Mouse (Mus musculus) liver, embryonic 11.5 days (tissue): ENCODE results near the gene Trat1. TPM values are rescaled to one million over a fixed set of nuclear protein-coding genes. Genes with fewer than 3 reads are reported as not detected.

Experiments
- ATAC-seq: fragments of 200-750 bp; cut with Nextera tagmentation; replicated peaks from 2 replicates; pipeline ENCODE4 v1.8.0; 2017; ENCODE audit warnings: moderate number of reproducible peaks, mild to moderate bottlenecking, moderate TSS enrichment, moderate library complexity; ENCODE audit not compliant: low FRiP score
- DNase-seq: peaks from one replicate; pipeline ENCODE4 v3.0.0-alpha.2; 2017; ENCODE audit warnings: low spot score
- H3K27ac ChIP-seq: fragments of 300-500 bp; sonication (generic); 2 replicates; pipeline ENCODE4 v1.5.1; 2014; ENCODE audit warnings: mild to moderate bottlenecking, low read depth, low read length, control low read depth
- H3K27me3 ChIP-seq: fragments of 300-500 bp; sonication (generic); replicated peaks from 2 replicates; pipeline ENCODE4 v1.6.1; 2014; ENCODE audit warnings: low read length, mixed read lengths; ENCODE audit not compliant: control insufficient read depth, insufficient read depth
- H3K36me3 ChIP-seq: fragments of 300-500 bp; sonication (generic); 2 replicates; pipeline ENCODE4 v1.6.1; 2014; ENCODE audit warnings: mild to moderate bottlenecking, low read length, moderate library complexity, mixed read lengths; ENCODE audit not compliant: control insufficient read depth, insufficient read depth
- H3K4me1 ChIP-seq: fragments of 300-500 bp; sonication (generic); replicated peaks from 2 replicates; pipeline ENCODE4 v1.6.1; 2014; ENCODE audit warnings: low read length, mixed read lengths; ENCODE audit not compliant: control insufficient read depth, insufficient read depth
- H3K4me2 ChIP-seq: fragments of 300-500 bp; sonication (generic); 2 replicates; pipeline ENCODE4 v1.6.1; 2014; ENCODE audit warnings: mild to moderate bottlenecking, control low read depth, moderate library complexity
- H3K4me3 ChIP-seq: fragments of 300-500 bp; sonication (generic); 2 replicates; pipeline ENCODE4 v1.5.1; 2014; ENCODE audit warnings: low read depth, low read length, control low read depth
- H3K9ac ChIP-seq: fragments of 300-500 bp; sonication (generic); 2 replicates; pipeline ENCODE4 v1.6.1; 2014; ENCODE audit warnings: low read depth, low read length, control low read depth
- H3K9me3 ChIP-seq: fragments of 300-500 bp; sonication (generic); 2 replicates; pipeline ENCODE4 v1.6.1; 2016; ENCODE audit warnings: low read length, inconsistent platforms, mixed read lengths; ENCODE audit not compliant: control insufficient read depth
- WGBS: fragments of 180-500 bp; shearing (Covaris S2); extraction: QIAGEN DNeasy Blood & Tissue Kit; methylation state at CpG from one replicate; pipeline ENCODE4 v1.1.7; 2014; 5-methylcytosine and 5-hydroxymethylcytosine counted together
- polyA plus RNA-seq: library from polyadenylated mRNA; unstranded; fragments of >200 nt; fragmentation: Nextera tagmentation; extraction: Ambion mirVana; gene quantifications from 2 replicates; pipeline ENCODE4 v1.2.1, GENCODE M21; 2014

The Trat1 gene
- polyA plus RNA-seq, 1 experiment from 2014 or later: not detected

- WGBS: 78% methylated on average over 2 of the region's 2 CpGs
- H3K4me1 ChIP-seq: no peaks in the 10 kb centered on the region
Observed at GRCm38 (mm10) chr16:48745011-48745410, 26.8 kb downstream of the Trat1 start.

GRCm38 (mm10) chr16:48741549-48741948 is 30.3 kb downstream of the Trat1 start:
- no peaks in the 10 kb centered on the region for H3K27me3 ChIP-seq
- no peak overlapping the region for H3K4me3 ChIP-seq
- H3K4me1 ChIP-seq: no peaks in the 10 kb centered on the region
- no peak for DNase-seq
- H3K36me3 ChIP-seq: no peaks in the 10 kb centered on the region
- no peak overlapping the region for H3K4me2 ChIP-seq
- H3K9me3 ChIP-seq: no peaks in the 10 kb centered on the region
- no peak overlapping the region for H3K27ac ChIP-seq
- no peak overlapping the region for H3K9ac ChIP-seq
- WGBS: 56% methylated on average over 3 of the region's 3 CpGs
- no peak for ATAC-seq

More at GRCm38 (mm10) chr16:48745011-48745410, 26.8 kb downstream of the Trat1 start:
- Histone ChIP-seq H3K9me3 (no peaks in the 10 kb centered on the region), H3K4me2 (no peak overlapping the region), H3K4me3 (no peak overlapping the region), H3K27ac (no peak overlapping the region), H3K27me3 (no peaks in the 10 kb centered on the region), H3K36me3 (no peaks in the 10 kb centered on the region), H3K9ac (no peak overlapping the region)
- no peak for ATAC-seq
- no peak for DNase-seq

- Histone ChIP-seq H3K4me1 (no peaks in the 10 kb centered on the region), H3K36me3 (no peaks in the 10 kb centered on the region), H3K9me3 (no peaks in the 10 kb centered on the region), H3K9ac (no peak overlapping the region), H3K4me3 (no peak overlapping the region), H3K27me3 (no peaks in the 10 kb centered on the region), H3K4me2 (no peak overlapping the region), H3K27ac (no peak overlapping the region)
- WGBS: 82% methylated on average over 6 of the region's 6 CpGs
- no peak for ATAC-seq
- DNase-seq: no peak
Observed at GRCm38 (mm10) chr16:48739974-48740373, 31.8 kb downstream of the Trat1 start.

- no peaks in the 10 kb centered on the region for H3K9me3 ChIP-seq
- no peaks in the 10 kb centered on the region for H3K27me3 ChIP-seq
- whole genome bisulfite sequencing: 83% methylated on average over 2 of the region's 2 CpGs
- H3K4me2 ChIP-seq: no peak overlapping the region
- no peak overlapping the region for H3K9ac ChIP-seq
- ATAC-seq (no peak), DNase-seq (no peak)
- no peaks in the 10 kb centered on the region for H3K4me1 ChIP-seq
- H3K4me3 ChIP-seq: no peak overlapping the region
- H3K36me3 ChIP-seq: no peaks in the 10 kb centered on the region
- H3K27ac ChIP-seq: no peak overlapping the region
Observed at GRCm38 (mm10) chr16:48738429-48738828, 33.4 kb downstream of the Trat1 start.

- Histone ChIP-seq H3K27ac (no peak overlapping the region), H3K27me3 (no peaks in the 10 kb centered on the region), H3K4me3 (no peak overlapping the region), H3K9me3 (no peaks in the 10 kb centered on the region), H3K9ac (no peak overlapping the region), H3K4me2 (no peak overlapping the region), H3K36me3 (no peaks in the 10 kb centered on the region), H3K4me1 (no peaks in the 10 kb centered on the region)
- ATAC-seq: no peak
- 78% methylated on average over 3 of the region's 3 CpGs for WGBS
- DNase-seq: no peak
Observed at GRCm38 (mm10) chr16:48736890-48737289, 34.9 kb downstream of the Trat1 start.

GRCm38 (mm10) chr16:48720259-48720658 is 51.6 kb downstream of the Trat1 start:
- H3K9ac ChIP-seq: no peak overlapping the region

GRCm38 (mm10) chr16:48719679-48720078 is 52.1 kb downstream of the Trat1 start:
- Histone ChIP-seq H3K27me3 (no peaks in the 10 kb centered on the region), H3K9ac (no peak overlapping the region), H3K9me3 (no peaks in the 10 kb centered on the region), H3K27ac (no peak overlapping the region), H3K4me3 (no peak overlapping the region), H3K4me2 (no peak overlapping the region), H3K4me1 (no peaks in the 10 kb centered on the region), H3K36me3 (no peaks in the 10 kb centered on the region)
- WGBS: 62% methylated on average over 3 of the region's 3 CpGs
- no peak for ATAC-seq
- DNase-seq: no peak

More at GRCm38 (mm10) chr16:48720259-48720658, 51.6 kb downstream of the Trat1 start:
- Histone ChIP-seq H3K27ac (no peak overlapping the region), H3K36me3 (no peaks in the 10 kb centered on the region), H3K4me2 (no peak overlapping the region), H3K9me3 (no peaks in the 10 kb centered on the region), H3K27me3 (no peaks in the 10 kb centered on the region), H3K4me3 (no peak overlapping the region), H3K4me1 (no peaks in the 10 kb centered on the region)
- DNase-seq (no peak), ATAC-seq (no peak)
- WGBS: 87% methylated on average over 3 of the region's 3 CpGs

GRCm38 (mm10) chr16:48716343-48716742 is 55.5 kb downstream of the Trat1 start:
- H3K4me2 ChIP-seq: no peak overlapping the region
- ATAC-seq (no peak), DNase-seq (no peak)
- no peak overlapping the region for H3K9ac ChIP-seq
- H3K36me3 ChIP-seq: no peaks in the 10 kb centered on the region
- H3K4me3 ChIP-seq: no peak overlapping the region
- H3K27ac ChIP-seq: no peak overlapping the region
- H3K4me1 ChIP-seq: no peaks in the 10 kb centered on the region
- no peaks in the 10 kb centered on the region for H3K27me3 ChIP-seq
- H3K9me3 ChIP-seq: no peaks in the 10 kb centered on the region

GRCm38 (mm10) chr16:48701896-48702295 is 69.9 kb downstream of the Trat1 start:
- no peaks in the 10 kb centered on the region for H3K27me3 ChIP-seq
- DNase-seq: no peak
- H3K4me1 ChIP-seq: no peaks in the 10 kb centered on the region
- no peak for ATAC-seq
- WGBS: 82% methylated on average over 3 of the region's 3 CpGs
- no peaks in the 10 kb centered on the region for H3K9me3 ChIP-seq
- H3K27ac ChIP-seq: no peak overlapping the region
- no peak overlapping the region for H3K4me3 ChIP-seq
- H3K36me3 ChIP-seq: no peaks in the 10 kb centered on the region
- no peak overlapping the region for H3K9ac ChIP-seq
- H3K4me2 ChIP-seq: no peak overlapping the region
